Mouse (Mus musculus): ENCODE measurements at regions not wholly inside any gene's neighbourhood (a gene's known extent, or its start where the extent isn't known, plus 50 kb on each side); places are given as distances from the start of the nearest gene placed in this dataset.

- WGBS = 87% methylated on average over 2 of the region's 2 CpGs
Measured at GRCm38 (mm10) chr2:123816627-123817026, 273.1 kb upstream of the Sema6d start.

GRCm38 (mm10) chr2:123833540-123834136, 256.1 kb upstream of the Sema6d start:
- H3K36me3 ChIP-seq = no peaks in the 10 kb centered on the region
- H3K9ac ChIP-seq = no peak overlapping the region
- no peak overlapping the region for H3K4me3 ChIP-seq
- H3K9me3 ChIP-seq = no peaks in the 10 kb centered on the region
- no peaks in the 10 kb centered on the region for H3K27me3 ChIP-seq
- H3K4me2 ChIP-seq (replicated peaks) = no peak overlapping the region
- no peaks in the 10 kb centered on the region for H3K4me1 ChIP-seq
- H3K27ac ChIP-seq = no peak overlapping the region
- WGBS = 61% methylated on average over 1 of the region's 1 CpGs
- no peak for ATAC-seq (ENCODE audit: low FRiP score, low read depth)

More at GRCm38 (mm10) chr2:123816627-123817026, 273.1 kb upstream of the Sema6d start:
- ATAC-seq (ENCODE audit: low FRiP score, low read depth) = no peak
- Histone ChIP-seq H3K27ac (no peak overlapping the region), H3K4me3 (no peak overlapping the region), H3K27me3 (no peaks in the 10 kb centered on the region), H3K9ac (no peak overlapping the region), H3K9me3 (no peaks in the 10 kb centered on the region), H3K36me3 (no peaks in the 10 kb centered on the region), H3K4me1 (no peaks in the 10 kb centered on the region), H3K4me2 (replicated peaks) (no peak overlapping the region)
